Mouse (Mus musculus): ENCODE results near the gene Npm1.

The Npm1 gene

GRCm38 (mm10) chr11:33162998-33163506 is at the start of gene Npm1:
Gene Npm1, minus strand, starts transcription at chr11:33163206.
- DNase-seq, result peak; percentile 99

DNA sequence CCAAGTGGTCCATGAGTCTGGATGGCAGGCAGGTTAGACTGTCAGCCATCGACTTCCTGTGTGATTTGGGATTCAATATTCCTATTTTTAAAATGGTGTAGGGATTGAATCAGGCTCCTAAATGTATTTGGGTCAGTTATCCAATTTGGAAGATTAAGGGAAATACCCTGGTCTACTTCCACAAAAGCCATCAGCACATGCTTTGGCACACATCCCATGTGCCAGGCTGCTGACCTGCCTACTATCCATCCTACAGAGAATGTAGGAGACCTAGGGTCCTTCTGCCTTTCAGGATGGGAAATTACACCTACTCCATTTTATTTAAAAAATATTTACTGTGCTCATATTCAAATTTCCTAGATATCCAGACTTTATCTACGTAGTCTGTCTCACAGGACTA is 44.4 kb upstream of the Npm1 start:
- no peak for DNase-seq

GRCm38 (mm10) chr11:33204966-33205365 is 42.0 kb upstream of the Npm1 start:
- DNase-seq, result no peak

DNA sequence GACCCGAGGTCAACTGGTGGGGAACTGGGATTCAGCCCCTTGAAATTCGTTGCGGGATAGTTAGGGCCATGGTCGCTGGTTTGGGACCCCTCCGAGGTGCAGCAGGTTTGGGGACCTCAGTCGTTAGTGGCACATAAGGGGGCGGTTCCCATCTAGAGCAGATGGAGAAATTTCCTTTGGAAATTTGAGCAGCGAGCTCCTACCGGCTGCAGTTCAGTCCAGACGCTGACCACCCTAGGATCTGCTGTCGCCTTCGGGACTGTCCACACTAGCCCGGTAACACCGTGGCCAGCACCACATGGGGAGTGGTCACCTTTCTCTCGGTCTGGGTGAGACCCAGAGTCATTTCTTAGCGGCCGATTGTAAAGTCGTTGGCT is 41.3 kb upstream of the Npm1 start:
- no peak for DNase-seq

DNA sequence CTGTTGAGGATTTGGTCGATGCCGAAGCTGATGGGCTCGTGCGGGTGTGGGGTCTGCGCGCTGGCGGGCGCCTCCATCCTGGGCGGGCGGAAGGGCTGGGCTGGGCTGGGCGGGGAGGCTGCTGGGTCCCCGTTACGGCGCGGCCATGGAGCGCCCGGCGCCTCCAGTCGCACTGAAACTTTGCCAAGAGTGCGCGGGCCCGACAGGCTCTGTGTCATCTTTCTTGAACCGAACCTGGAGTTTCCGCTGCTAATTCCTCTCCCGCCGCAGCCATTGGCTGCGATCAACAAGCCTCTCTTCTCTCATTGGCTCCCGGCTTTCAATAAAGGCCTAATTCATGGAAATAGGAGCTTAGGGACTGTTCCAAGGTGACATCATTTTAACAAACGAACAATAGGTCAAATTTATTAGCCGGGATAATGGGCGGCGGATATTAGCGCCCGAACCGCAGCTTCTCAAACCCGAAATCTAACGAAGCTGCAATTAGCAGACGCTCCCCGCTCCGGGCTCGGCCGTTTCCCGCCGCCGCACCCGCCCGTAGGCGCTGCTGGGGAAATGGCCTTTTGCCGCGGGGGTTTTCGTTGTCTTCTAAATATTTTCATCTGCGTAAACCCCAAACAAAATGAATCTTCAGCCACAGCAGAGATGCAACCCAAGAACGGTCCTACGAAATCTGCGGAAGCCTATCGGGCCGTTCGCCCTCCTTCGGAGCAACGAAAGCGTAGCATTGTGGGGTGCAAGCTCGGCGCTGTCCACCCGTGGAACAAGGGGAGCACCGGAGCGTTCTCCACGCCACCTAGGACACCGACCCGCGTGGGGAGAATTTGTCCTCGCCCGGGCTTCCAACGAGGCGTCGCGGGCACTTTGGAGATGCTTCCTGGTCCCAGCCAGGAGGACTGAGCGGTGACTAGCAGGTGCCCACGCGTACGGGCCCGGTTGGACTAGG is 40.6 kb upstream of the Npm1 start, which contains the start of gene Tlx3:
Gene Tlx3 (minus strand): TSS at position 207 of the 946 bp plus-strand sequence.
- peak; percentile 28 for DNase-seq

DNA sequence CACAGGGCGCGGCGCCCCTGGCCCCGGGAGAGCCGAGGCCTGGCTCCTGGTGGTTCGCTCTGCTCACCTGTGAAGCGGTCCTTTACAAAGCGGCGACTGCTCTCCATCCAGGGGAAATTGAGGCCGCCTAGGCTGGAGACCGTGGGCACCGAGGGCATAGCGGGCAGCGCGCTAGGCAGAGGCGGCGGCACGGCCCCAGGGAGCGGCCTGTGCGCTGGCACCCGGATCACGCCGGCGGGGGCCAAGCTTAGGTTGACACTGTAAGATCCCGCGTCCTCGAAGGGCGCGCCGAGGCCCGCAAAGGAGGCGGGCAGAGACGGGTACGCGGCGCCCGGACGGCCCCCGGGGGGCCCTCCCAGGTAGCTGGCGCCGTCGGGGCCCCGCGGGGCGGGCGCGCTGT is 40.0 kb upstream of the Npm1 start:
- DNase-seq, result no peak

DNA sequence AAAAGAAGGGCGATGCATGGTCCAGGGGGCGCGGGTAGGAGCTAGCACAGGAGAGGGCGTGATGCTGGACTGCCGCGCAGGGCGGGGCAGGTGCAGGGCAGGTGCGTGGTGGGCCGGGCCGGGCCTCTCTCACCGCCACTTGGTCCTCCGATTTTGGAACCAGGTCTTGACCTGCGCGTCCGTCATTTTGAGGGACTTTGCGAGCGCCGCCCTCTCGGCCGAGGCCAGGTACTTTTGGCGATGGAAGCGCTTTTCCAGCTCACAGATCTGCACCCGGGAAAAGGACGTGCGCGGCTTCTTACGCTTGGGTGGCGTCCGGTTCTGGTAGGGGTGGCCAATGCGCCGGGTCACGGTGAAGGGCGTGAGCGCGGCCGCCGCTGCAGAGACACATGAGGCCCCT is 39.3 kb upstream of the Npm1 start:
- no peak for DNase-seq

DNA sequence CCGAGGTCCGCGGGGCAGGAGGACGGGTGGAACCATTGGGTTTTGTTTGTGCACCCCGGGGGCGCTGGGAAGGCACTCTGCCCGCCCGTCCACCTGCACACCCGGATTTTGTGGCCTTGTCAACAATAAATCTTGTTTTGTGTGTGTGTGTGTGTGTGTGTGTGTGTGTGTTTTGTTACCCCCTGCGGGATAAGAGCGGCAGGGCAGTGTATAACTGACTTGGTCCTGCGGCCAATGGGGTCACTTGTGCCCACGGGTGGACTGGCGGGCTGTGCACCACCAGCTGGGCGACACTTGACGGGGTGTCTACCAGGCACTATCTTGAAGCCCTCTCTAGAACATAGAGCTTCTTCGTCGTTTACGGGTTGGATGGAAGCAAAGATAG is 38.6 kb upstream of the Npm1 start:
- no peak for DNase-seq

DNA sequence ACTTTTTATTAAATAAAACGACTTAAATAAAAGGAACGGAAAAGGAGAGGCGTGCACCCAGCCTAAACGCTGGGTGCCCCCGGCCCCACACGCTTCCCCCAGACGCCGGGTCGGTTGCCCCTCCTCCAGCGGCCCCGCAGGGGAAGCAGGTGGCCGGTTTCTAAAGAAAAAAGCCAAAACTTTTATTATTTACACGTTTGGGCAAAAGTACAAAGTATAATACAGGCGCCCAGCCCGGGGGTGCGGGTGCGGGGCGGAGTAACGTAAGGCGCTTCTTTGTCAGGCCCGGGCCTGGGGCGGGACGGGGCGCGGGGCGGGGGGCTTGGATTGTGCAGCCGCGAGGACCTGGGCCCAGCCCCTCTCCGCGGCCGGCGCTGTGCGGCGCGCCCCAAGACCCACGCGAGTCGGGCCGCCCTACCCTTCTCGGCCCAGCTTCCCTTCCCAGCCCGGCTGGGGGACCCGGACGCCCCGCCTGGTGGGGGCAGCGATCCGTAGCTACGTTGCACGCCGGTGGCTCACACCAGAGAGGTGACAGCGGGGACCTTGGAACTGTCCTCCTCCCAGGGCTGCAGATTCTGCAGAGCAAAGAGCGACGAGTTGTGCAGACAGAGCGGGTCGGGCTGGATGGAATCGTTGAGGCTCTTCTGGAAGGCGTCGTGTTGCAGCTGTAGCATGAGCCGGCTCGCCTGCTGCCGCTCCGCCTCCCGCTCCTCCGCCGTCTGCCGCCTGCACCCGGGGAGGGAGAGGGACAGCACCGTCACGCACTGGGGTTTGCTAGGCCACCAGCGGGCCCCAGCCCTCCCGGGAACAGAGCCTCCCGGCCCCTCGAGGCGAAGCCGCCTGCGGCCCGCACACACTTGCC is 38.0 kb upstream of the Npm1 start:
- DNase-seq, result peak; percentile 60

DNA sequence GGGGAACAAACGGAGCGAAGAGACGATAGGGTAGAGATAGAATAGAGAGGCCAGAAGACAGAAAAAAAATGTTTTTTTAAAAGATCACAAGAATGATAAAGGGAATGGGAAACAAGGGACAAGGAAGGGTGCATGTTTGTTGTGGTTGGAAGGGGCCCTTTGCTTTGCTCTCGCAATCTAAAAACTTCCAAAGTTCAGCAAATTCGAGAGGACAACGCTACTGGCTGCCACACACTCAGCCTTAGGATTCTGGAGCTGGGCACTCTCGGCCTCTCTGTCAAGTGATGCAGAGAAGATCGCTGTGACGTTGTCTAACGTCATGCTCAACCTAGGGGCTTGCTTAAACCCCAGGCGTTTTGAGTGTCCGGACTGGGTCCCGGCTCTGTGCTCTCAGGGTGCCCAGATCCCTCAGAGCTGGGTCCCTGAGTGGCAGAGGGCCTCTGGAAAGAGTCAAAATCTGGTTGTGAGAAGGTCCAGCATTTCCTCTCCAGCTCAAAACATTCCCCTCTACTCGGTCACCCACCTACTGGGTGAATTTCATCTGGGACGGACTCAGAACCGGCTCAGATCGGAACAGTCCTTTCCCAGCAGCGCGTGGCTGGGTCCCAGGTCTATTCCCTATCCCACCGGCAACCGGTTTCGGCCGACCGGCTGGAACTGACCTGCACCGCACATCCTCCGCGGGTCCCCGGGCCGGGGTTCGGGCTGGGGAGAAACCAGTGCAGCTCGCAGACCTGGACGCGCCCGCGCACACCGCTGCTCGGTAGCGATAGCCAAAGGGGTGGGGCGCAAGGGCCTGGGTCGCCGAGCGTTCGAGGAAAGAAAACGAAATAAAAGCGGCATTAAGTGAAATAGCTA is 37.1 kb upstream of the Npm1 start:
- peak; percentile 43 for DNase-seq

GRCm38 (mm10) chr11:33199117-33199514 is 36.1 kb upstream of the Npm1 start:
- no peak for DNase-seq

DNA sequence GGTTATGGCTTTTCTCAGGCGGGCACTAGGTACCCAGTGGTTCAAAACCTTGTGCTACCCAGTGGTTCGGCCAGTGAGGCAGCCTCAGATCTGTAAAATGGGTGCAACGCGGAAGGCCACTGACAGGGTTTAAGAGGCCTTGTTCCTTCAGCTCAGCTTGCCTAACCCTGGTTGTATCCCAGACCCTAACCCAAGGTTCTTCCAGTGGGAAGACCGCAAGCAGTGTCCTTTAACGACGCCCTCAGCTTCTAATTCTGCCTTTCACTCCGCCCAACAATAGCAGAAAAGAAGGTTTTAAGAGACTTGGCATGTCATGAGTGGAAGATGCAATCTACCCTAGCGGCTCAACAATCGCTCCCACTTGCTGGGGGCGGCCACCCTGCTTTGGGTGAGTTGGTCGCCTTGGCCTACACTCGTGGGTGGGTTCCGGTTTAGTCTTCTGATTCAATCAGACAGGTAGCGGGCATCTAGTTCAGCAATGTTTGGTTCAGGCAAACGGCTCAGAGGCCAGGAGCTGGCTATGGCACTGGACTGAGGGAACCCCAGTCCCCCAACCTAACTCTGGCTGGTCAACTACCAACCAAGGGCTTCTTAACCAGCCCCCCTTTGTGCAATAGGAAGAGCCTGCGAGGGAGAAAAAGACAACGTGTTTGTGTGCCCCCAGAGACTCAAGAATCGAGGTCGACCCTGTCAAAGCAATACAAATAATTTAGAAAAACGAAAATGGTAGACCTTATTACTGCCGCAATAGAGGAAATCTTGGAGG is 35.5 kb upstream of the Npm1 start:
- no peak for DNase-seq

DNA sequence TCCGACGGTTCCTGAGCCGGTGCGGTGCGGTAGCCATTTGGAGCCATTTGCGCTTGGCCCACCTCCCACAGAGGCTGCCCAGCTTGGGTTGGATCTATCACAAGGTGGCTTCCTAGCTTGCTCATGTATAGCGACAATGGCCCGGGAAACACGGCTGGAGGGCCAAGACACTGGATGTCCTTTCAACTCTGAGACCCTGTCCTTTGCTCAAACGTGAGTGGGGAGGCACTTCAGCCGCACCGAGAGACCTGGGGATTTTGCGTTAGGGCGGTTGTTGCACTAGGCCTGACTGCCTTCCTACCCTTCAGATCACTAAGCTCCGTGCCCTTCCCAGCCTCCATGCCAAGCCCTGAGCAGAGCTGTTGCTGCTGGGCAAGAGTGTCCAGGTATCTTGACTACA is 34.7 kb upstream of the Npm1 start:
- DNase-seq, result no peak

- no peak for DNase-seq
Observed at GRCm38 (mm10) chr11:33197133-33197514, 34.1 kb upstream of the Npm1 start.

GRCm38 (mm10) chr11:33196447-33197132 is 33.6 kb upstream of the Npm1 start:
- no peak for DNase-seq

DNA sequence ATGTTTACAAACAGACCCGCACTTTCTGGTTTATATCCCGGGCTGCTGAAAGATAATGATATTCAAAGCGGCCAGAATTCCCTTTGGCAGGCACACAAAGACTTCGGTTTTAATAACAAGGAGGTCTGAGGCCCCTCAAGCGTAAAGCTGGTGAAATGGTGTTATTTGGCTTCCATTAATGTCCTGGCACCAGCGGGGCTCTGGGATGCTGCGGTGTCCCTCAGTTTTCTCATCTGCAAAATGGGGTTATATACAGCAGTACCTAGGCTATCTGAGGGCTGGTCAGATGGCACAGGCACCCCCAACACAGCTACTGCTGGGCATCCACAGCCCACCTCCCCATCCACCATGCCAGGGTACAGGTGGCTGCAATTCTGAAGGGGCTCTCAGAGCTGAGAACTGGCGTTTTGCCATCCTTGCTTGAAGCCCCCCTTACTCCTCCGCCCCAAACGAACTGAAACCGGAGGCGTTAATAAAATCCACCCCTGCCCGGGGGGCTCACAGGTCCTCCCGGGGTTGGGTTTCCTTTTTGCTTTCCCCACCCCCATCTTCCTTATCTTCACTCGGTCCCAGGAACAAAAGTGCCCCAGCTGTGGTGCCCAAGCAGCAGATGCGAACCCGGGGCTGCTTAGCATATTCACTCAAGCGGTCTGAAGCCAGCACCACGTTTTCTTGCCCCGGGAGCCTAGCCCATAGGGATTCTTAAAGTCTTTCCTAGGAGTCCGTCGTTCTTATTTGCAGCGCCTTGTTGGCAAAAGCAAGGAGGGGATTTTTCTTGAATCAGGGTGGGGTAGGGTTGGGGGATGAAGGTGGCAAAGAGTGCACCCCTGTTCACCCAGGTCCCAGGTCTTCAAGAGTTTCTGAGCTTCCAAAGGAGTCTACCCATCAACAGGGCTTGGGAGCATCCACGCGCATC is 32.8 kb upstream of the Npm1 start:
- DNase-seq, result no peak

DNA sequence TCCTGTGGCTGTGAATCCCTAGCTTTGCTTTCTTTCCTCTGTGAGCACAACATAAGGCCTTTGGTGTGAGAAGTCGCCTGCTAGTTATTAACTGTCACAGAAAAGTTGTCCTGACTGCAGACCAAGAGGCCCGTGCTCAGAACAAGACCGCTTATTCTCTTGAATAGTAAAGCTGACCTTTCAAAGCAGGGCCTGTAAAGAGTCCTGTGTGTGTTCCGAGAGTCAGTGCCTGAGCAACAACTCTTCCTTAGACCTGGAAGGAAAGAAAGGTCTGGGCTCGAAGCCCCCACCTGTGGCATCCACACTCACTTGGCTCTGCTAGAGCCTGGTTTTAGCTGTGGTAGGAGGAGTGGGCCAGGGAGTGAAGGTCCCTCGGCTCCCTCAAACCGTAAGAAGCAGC is 32.1 kb upstream of the Npm1 start:
- no peak for DNase-seq

- no peak for DNase-seq
Observed at GRCm38 (mm10) chr11:33193695-33194094, 30.7 kb upstream of the Npm1 start.

GRCm38 (mm10) chr11:33181804-33182203 is 18.8 kb upstream of the Npm1 start:
- DNase-seq, result no peak

DNA sequence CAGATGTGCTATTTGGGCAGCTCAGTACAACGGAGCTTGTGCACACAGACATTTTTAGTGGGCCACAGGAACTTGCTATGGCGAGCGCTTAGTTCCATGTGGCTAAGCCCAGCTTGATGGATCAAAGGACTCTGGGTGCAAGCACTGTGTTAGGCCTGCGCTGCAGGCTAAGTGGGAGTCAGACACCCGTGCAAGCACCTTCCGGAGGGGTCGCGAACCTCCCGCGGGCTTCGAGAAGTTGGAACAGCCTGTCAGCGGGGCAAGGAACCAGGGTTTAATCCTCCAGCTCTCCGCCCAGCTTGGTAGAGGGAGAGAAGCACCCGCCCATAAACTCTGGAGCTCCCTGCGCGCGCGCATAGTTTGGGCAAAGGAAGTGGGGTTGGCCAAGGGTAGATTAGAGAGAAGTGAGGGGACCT is 17.7 kb upstream of the Npm1 start:
- no peak for DNase-seq

Measured in kidney, postnatal 10 days (tissue).